ENCODE assay signal across 25 mouse cellular contexts in genomic region chr16:87973394-87974075, GRCm38 (mm10).
DNase-seq lines count a peak whose midpoint lies in the region; ATAC-seq and TF ChIP-seq lines count a peak whose summit lies in the region.
"Had no signal": no experiment of that assay in that cellular context is flagged by ENCODE, and none has a peak within 500 bp of the region (broad histone marks: within the 10 kb centered on the region; RNA-seq: fewer than 3 reads in every experiment).

No protein-coding gene starts in this region.

- no peaks in the 10 kb centered on the region for H3K36me3 ChIP-seq in hindbrain, embryonic 11.5 days (ENCODE audit: control insufficient read depth, insufficient read depth, low read length)
- H3K36me3 ChIP-seq in hindbrain, postnatal 0 days (ENCODE audit: insufficient read depth, low read length): no peaks in the 10 kb centered on the region
- no peaks in the 10 kb centered on the region for H3K36me3 ChIP-seq in midbrain, embryonic 13.5 days
- no peaks in the 10 kb centered on the region for H3K36me3 ChIP-seq in midbrain, embryonic 10.5 days
- H3K36me3 ChIP-seq in forebrain, embryonic 14.5 days (ENCODE audit: control insufficient read depth, insufficient read depth, low read length): no peaks in the 10 kb centered on the region
- no peaks in the 10 kb centered on the region for H3K36me3 ChIP-seq in midbrain, embryonic 15.5 days (replicated peaks)
- H3K36me3 ChIP-seq in heart, adult 2 months (ENCODE audit: control insufficient read depth, insufficient read depth, low read length): no peaks in the 10 kb centered on the region
- H3K36me3 ChIP-seq: heart, embryonic 13.5 days; liver, embryonic 12.5 days had no signal

- no peak overlapping the region for H3K4me3 ChIP-seq in hindbrain, embryonic 11.5 days (ENCODE audit: low read depth, low read length)
- no peak overlapping the region for H3K4me3 ChIP-seq in hindbrain, postnatal 0 days (ENCODE audit: low read length)
- H3K4me3 ChIP-seq in midbrain, embryonic 13.5 days (replicated peaks): no peak overlapping the region
- no peak overlapping the region for H3K4me3 ChIP-seq in midbrain, embryonic 10.5 days
- H3K4me3 ChIP-seq in forebrain, embryonic 14.5 days (ENCODE audit: low read depth, low read length): no peak overlapping the region
- no peak overlapping the region for H3K4me3 ChIP-seq in midbrain, embryonic 15.5 days
- no peak overlapping the region for H3K4me3 ChIP-seq in heart, adult 2 months
- H3K4me3 ChIP-seq: gastrocnemius, adult 2 months; heart, embryonic 13.5 days; layer of hippocampus, adult 2 months; liver, embryonic 12.5 days; megakaryocyte, embryonic 14.5 days had no signal

- H3K4me2 ChIP-seq in hindbrain, embryonic 11.5 days (replicated peaks; ENCODE audit: low read depth, low read length): no peak overlapping the region
- H3K4me2 ChIP-seq in hindbrain, postnatal 0 days (ENCODE audit: low read depth, low read length): no peak overlapping the region
- no peak overlapping the region for H3K4me2 ChIP-seq in midbrain, embryonic 13.5 days (replicated peaks)
- no peak overlapping the region for H3K4me2 ChIP-seq in forebrain, embryonic 14.5 days (ENCODE audit: low read length)
- no peak overlapping the region for H3K4me2 ChIP-seq in midbrain, embryonic 15.5 days
- H3K4me2 ChIP-seq: heart, embryonic 13.5 days; liver, embryonic 12.5 days had no signal

- no peaks in the 10 kb centered on the region for H3K9me3 ChIP-seq in hindbrain, embryonic 11.5 days (ENCODE audit: control insufficient read depth, low read length)
- no peaks in the 10 kb centered on the region for H3K9me3 ChIP-seq in hindbrain, postnatal 0 days (ENCODE audit: low read length)
- no peaks in the 10 kb centered on the region for H3K9me3 ChIP-seq in midbrain, embryonic 13.5 days
- 0 out of 2 replicates have a peak, but pooled peaks cover 4% of the 10 kb centered on the region for H3K9me3 ChIP-seq in midbrain, embryonic 10.5 days (replicated peaks)
- H3K9me3 ChIP-seq in forebrain, embryonic 14.5 days (replicated peaks; ENCODE audit: control insufficient read depth, low read length): no peaks in the 10 kb centered on the region
- H3K9me3 ChIP-seq in midbrain, embryonic 15.5 days: no peaks in the 10 kb centered on the region
- H3K9me3 ChIP-seq: heart, embryonic 13.5 days had no signal

- H3K4me1 ChIP-seq in hindbrain, embryonic 11.5 days (replicated peaks; ENCODE audit: control insufficient read depth, insufficient read depth, low read length): no peaks in the 10 kb centered on the region
- H3K4me1 ChIP-seq in hindbrain, postnatal 0 days (ENCODE audit: insufficient read depth, low read length): no peaks in the 10 kb centered on the region
- H3K4me1 ChIP-seq in midbrain, embryonic 13.5 days (replicated peaks): peaks cover 6% of the 10 kb centered on the region
- H3K4me1 ChIP-seq in midbrain, embryonic 10.5 days: no peaks in the 10 kb centered on the region
- peaks cover 4% of the 10 kb centered on the region; the same call in 1 of the 2 replicates for H3K4me1 ChIP-seq in forebrain, embryonic 14.5 days (ENCODE audit: control insufficient read depth, insufficient read depth, low read length)
- H3K4me1 ChIP-seq in midbrain, embryonic 15.5 days: no peaks in the 10 kb centered on the region
- H3K4me1 ChIP-seq in heart, adult 2 months (ENCODE audit: control insufficient read depth, insufficient read depth, low read length): no peaks in the 10 kb centered on the region
- H3K4me1 ChIP-seq: heart, embryonic 13.5 days; liver, embryonic 12.5 days; megakaryocyte, embryonic 14.5 days had no signal

- no peak for TF ChIP-seq EP300 in heart, adult 2 months (IDR thresholded peaks at IDR 0.05; ENCODE audit: insufficient read depth, low read depth, low read length)

- H3K27ac ChIP-seq in hindbrain, embryonic 11.5 days (ENCODE audit: low read depth, low read length): no peak overlapping the region
- H3K27ac ChIP-seq in hindbrain, postnatal 0 days: no peak overlapping the region
- no peak overlapping the region; the same call in 1 of the 2 replicates for H3K27ac ChIP-seq in midbrain, embryonic 13.5 days
- no peak overlapping the region for H3K27ac ChIP-seq in midbrain, embryonic 10.5 days (replicated peaks)
- H3K27ac ChIP-seq in forebrain, embryonic 14.5 days (ENCODE audit: low read depth, low read length): peak overlapping the region; percentile 70
- H3K27ac ChIP-seq in midbrain, embryonic 15.5 days: no peak overlapping the region
- no peak overlapping the region for H3K27ac ChIP-seq in heart, adult 2 months
- H3K27ac ChIP-seq: gastrocnemius, adult 2 months; heart, embryonic 13.5 days; layer of hippocampus, adult 2 months; liver, embryonic 12.5 days had no signal

- no peak for TF ChIP-seq POLR2A in heart, adult 2 months (IDR thresholded peaks at IDR 0.05; ENCODE audit: insufficient read depth, low read depth, low read length)

- ATAC-seq in hindbrain, embryonic 11.5 days (ENCODE audit: low FRiP score): peak; percentile 71
- no peak for ATAC-seq in hindbrain, postnatal 0 days
- ATAC-seq in midbrain, embryonic 13.5 days: peak; percentile 68
- ATAC-seq in forebrain, embryonic 14.5 days: peak; percentile 92
- 0 out of 2 replicates have a peak, but pooled peaks have one; percentile 52 for ATAC-seq in midbrain, embryonic 15.5 days (replicated peaks)
- ATAC-seq: liver, embryonic 12.5 days; liver, postnatal 0 days; Patski had no signal

- H3K9ac ChIP-seq in hindbrain, embryonic 11.5 days (ENCODE audit: low read depth, low read length): no peak overlapping the region
- no peak overlapping the region for H3K9ac ChIP-seq in hindbrain, postnatal 0 days (replicated peaks; ENCODE audit: low read length)
- no peak overlapping the region for H3K9ac ChIP-seq in midbrain, embryonic 13.5 days (replicated peaks)
- no peak overlapping the region for H3K9ac ChIP-seq in forebrain, embryonic 14.5 days (ENCODE audit: low read length)
- no peak overlapping the region for H3K9ac ChIP-seq in midbrain, embryonic 15.5 days
- no peak overlapping the region for H3K9ac ChIP-seq in heart, adult 2 months (ENCODE audit: low read depth, low read length)
- H3K9ac ChIP-seq: heart, embryonic 13.5 days; liver, embryonic 12.5 days; liver, postnatal 0 days had no signal

- no peak for TF ChIP-seq CTCF in hindbrain, postnatal 0 days (IDR thresholded peaks at IDR 0.05; ENCODE audit: low read depth)
- no peak for TF ChIP-seq CTCF in heart, adult 2 months (IDR thresholded peaks at IDR 0.05)

- no peaks in the 10 kb centered on the region for H3K27me3 ChIP-seq in hindbrain, embryonic 11.5 days (ENCODE audit: control insufficient read depth, insufficient read depth, low read length)
- no peaks in the 10 kb centered on the region for H3K27me3 ChIP-seq in hindbrain, postnatal 0 days (ENCODE audit: insufficient read depth, low read length)
- no peaks in the 10 kb centered on the region for H3K27me3 ChIP-seq in midbrain, embryonic 13.5 days
- H3K27me3 ChIP-seq in midbrain, embryonic 10.5 days (ENCODE audit: low read depth, poor library complexity, severe bottlenecking): no peaks in the 10 kb centered on the region
- no peaks in the 10 kb centered on the region for H3K27me3 ChIP-seq in forebrain, embryonic 14.5 days (replicated peaks; ENCODE audit: control insufficient read depth, insufficient read depth, low read length)
- no peaks in the 10 kb centered on the region for H3K27me3 ChIP-seq in midbrain, embryonic 15.5 days (replicated peaks)
- no peaks in the 10 kb centered on the region for H3K27me3 ChIP-seq in heart, adult 2 months (ENCODE audit: control insufficient read depth, insufficient read depth, low read length)
- H3K27me3 ChIP-seq: heart, embryonic 13.5 days; liver, embryonic 12.5 days; megakaryocyte, embryonic 14.5 days; Patski had no signal

- 66% methylated on average over 2 of the region's 2 CpGs for WGBS in hindbrain, embryonic 11.5 days
- 36% methylated on average over 2 of the region's 2 CpGs for WGBS in hindbrain, postnatal 0 days
- WGBS in midbrain, embryonic 13.5 days: 53% methylated on average over 2 of the region's 2 CpGs
- 77% methylated on average over 2 of the region's 2 CpGs for WGBS in midbrain, embryonic 10.5 days
- 8% methylated on average over 2 of the region's 2 CpGs for WGBS in forebrain, embryonic 14.5 days
- WGBS in midbrain, embryonic 15.5 days: 49% methylated on average over 2 of the region's 2 CpGs
- 48% methylated on average over 2 of the region's 2 CpGs for WGBS in heart, adult 2 months

- DNase-seq in hindbrain, embryonic 11.5 days (ENCODE audit: low spot score): no peak
- DNase-seq in hindbrain, postnatal 0 days (ENCODE audit: low spot score): no peak
- DNase-seq in midbrain, embryonic 10.5 days (ENCODE audit: low spot score): no peak
- DNase-seq in forebrain, embryonic 14.5 days (ENCODE audit: low spot score): peak; percentile 84
- DNase-seq in heart, adult 2 months: no peak
- DNase-seq: adrenal gland, postnatal 10 days; cerebellum, adult 11 months; cerebellum, adult 9-10 months; cerebellum, postnatal 36 days; gastrocnemius, adult 2 months; gastrocnemius, postnatal 36 days; heart, postnatal 10 days; kidney, adult 18-20 months; kidney, postnatal 36 days; left cerebral cortex, postnatal 4 days; liver, postnatal 0 days; lung, postnatal 4 days; thymus, postnatal 4 days had no signal

- no peaks in the 10 kb centered on the region for H3K79me2 ChIP-seq in heart, adult 2 months (replicated peaks; ENCODE audit: control insufficient read depth, insufficient read depth, low read length)

- intact Hi-C loops in heart, adult 2 months (cut with DNase I): no loop called here
